Mouse (Mus musculus) E14TG2a.4 (cell line): Measurements from ENCODE around the gene Trim23.

ENCODE experiments used
- H3K27me3 ChIP-seq: 2 replicates; pipeline ENCODE4 v1.6.1; 2014; ENCODE audit warnings: low read length, control low read depth; ENCODE audit not compliant: insufficient read depth
- H3K36me3 ChIP-seq: 2 replicates; pipeline ENCODE4 v1.6.1; 2014; ENCODE audit warnings: low read length, control low read depth; ENCODE audit not compliant: insufficient read depth
- H3K4me1 ChIP-seq: replicated peaks from 2 replicates; pipeline ENCODE4 v1.6.1; 2014; ENCODE audit warnings: low read depth, low read length, control low read depth
- H3K4me3 ChIP-seq: replicated peaks from 2 replicates; pipeline ENCODE4 v1.5.1; 2014; ENCODE audit warnings: mild to moderate bottlenecking, low read length
- H3K9me3 ChIP-seq: 2 replicates; pipeline ENCODE4 v1.6.1; 2014; ENCODE audit warnings: low read length, control low read depth
- CTCF ChIP-seq: conservative IDR thresholded peaks from 2 replicates; pipeline ENCODE4 v1.5.1; 2014; ENCODE audit warnings: low read length
- NANOG ChIP-seq: IDR thresholded peaks from 2 replicates; pipeline ENCODE4 v1.6.1; 2014; ENCODE audit warnings: borderline replicate concordance, low read length, mixed read lengths
- POU5F1 ChIP-seq: IDR thresholded peaks from 2 replicates; pipeline ENCODE4 v1.6.1; 2014; ENCODE audit warnings: low read length, borderline replicate concordance

Trim23 gene

DNA sequence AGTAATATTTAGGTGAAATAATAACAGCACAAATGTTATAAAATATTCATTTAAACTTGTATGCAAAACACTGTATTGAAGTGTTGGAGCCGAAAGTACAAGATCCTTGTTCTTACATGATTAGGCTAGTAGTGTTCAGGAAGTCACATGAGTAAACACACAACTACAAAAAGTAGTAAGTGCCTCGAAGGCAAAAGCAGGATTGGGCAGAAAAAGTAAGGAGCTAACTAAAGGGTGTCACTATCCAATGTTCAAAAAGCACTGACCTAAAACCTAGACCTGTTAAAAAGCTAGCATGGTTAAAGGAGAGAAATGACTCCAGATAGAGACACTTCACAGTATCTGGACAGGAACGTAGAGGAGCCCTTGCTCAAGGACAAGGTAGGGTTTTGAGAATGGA, 48.9 kb downstream of the Trim23 start:
- peak overlapping the region; percentile 90 for H3K4me3 ChIP-seq
- peaks cover 4% of the 10 kb centered on the region for H3K36me3 ChIP-seq
- H3K9me3 ChIP-seq = no peaks in the 10 kb centered on the region
- peaks cover 7% of the 10 kb centered on the region for H3K4me1 ChIP-seq
- TF ChIP-seq CTCF (no peak), POU5F1 (no peak), NANOG (no peak)
- H3K27me3 ChIP-seq = no peaks in the 10 kb centered on the region

DNA sequence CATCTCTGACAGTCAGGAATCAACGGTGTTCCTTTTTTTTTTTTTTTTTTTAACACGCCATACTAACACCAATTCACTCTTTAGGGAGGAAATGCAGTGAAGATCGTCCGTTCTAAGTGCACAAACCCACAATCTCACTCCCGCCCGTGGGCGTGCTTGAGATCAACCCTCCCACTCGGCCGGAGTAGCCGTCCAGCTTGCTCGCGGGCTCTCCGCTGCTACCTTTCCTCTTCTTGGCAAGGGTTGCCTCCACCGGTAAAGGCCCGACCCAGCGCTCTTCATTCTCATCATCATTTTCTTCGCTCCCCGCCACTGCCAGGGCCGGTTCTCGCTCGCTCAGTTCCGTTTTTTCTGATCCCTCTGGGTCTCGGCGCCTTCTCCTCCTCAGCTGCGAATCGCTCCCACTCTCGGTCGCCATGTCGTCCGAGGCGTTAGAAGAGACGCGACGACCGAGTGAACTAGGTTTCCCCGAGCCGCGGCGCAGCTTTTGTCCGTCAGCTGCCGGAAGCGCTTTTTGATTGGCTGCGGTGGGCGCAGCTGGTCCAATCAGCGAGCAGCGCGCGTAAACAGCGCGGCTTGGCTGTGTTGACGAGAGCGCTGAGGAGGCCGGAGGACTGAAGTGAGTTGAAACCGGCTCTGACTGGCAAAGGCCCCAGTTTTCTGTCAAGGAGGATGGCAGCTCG, 49.9 kb downstream of the Trim23 start, which contains the start of the genes Cenpk and Ppwd1:
TSS of gene Cenpk (plus strand) at position 228 of the 683 bp plus-strand sequence.
TSS of gene Ppwd1 (minus strand) at position 460 of the 683 bp plus-strand sequence.
- Histone ChIP-seq H3K36me3 (peaks cover 10% of the 10 kb centered on the region), H3K9me3 (no peaks in the 10 kb centered on the region), H3K4me3 (peak within 1 kb of the TSS; percentile 90), H3K4me1 (peaks cover 7% of the 10 kb centered on the region), H3K27me3 (no peaks in the 10 kb centered on the region)
- TF ChIP-seq NANOG = no peak
- TF ChIP-seq CTCF = no peak
- TF ChIP-seq POU5F1 = no peak

DNA sequence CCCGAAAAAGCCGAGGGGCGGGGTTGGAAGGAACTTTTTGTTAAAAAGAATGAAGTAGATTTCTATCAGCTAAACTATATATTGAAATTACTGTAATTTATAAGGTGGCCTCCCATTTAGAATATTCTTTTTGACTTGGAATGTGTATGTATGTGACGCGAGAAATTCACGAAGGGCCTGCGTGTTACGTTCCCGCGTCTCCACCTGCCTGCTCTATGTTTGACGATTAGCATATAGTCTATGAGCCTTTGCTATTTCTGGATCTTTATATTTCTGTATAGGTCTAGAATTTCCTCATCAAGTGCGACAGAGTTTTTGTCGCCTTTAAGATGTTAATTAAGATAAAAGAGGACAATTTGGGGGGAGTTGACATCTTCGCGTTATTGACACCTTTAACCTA, 50.6 kb downstream of the Trim23 start:
- Histone ChIP-seq H3K36me3 (peaks cover 10% of the 10 kb centered on the region), H3K27me3 (no peaks in the 10 kb centered on the region), H3K4me3 (peak overlapping the region; percentile 90), H3K4me1 (peaks cover 7% of the 10 kb centered on the region), H3K9me3 (no peaks in the 10 kb centered on the region)
- no peak for TF ChIP-seq NANOG
- no peak for TF ChIP-seq CTCF
- no peak for TF ChIP-seq POU5F1
